Mouse (Mus musculus): ENCODE measurements around the gene Gna15. TPM values are rescaled to one million over a fixed set of nuclear protein-coding genes. Genes with fewer than 3 reads are reported as not detected.

The Gna15 gene
- total RNA-seq, 4 experiments from 2014 or later, result 3.4 to 6.1 (median 5.3) TPM

DNA sequence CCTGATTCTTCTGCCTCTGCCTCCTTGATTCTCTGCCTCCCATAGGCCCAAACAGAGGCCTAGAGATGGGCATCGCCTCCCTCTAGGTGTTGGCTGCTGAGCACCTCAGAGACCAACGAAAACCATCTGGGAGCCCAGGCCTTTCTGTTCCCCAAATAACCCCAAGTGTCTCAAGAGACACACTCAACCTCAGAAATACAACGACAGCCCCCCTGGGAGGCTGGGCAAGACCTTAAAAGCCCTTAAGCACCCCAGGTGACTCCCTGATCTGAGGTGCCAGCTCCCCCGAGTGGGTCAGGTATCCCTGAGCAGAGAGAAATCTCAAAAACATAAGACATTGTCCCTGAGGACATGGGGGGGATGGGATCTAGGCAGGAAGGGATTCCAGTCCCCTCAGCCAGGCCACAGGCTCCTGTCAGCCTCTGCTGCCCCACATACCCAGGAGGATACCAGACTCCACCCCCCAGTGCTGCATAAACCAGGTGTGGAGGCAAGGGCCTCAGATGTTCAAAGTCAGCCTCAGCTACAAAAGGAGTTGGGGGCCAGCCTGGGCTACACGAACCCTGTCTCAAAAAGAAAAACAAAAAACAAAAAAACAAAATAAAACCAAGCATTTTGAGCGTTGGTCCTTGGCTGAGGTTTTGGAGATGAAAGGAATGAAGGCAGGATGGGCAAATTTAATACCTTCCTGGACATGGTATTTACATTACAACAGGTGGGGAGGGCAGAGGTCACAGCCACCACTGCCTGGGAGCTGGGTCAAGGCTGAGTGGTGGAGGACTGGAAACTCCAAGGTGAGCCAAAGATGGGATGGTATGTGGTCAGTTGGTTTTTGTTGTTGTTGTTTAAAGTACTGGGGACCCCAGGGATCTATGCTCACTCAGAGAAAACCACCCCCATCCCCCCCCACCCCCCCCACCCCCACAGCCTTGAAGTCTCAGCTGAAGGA, 30.1 kb upstream of the Gna15 start:
- DNase-seq (ENCODE audit: low spot score in 2 of 2), result no peak

DNA sequence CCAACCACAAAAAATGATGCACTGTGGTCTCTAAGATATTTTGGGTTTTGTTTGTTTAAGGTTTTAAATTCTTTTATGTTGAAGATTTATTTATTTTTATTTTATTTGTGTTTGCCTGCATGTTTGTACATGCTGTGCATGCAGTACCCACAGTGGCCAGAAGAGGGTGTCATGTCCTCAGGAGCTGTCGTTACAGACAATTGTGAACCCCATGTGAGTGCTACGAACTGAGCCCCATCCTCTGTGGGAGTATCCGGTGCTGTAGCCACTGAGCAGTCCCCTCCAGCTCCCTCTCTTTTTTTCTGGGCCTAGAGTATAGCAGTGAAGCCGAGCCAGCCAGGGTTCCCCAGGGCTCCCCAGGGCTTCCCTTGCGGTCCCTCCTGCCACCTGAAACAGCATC, 29.2 kb upstream of the Gna15 start:
- no peak for DNase-seq (ENCODE audit: low spot score in 2 of 2)

- peak; percentile 51 to 85 for DNase-seq (ENCODE audit: low spot score in 2 of 2)
Observed at GRCm38 (mm10) chr10:81551597-81552102, 27.6 kb upstream of the Gna15 start.

DNA sequence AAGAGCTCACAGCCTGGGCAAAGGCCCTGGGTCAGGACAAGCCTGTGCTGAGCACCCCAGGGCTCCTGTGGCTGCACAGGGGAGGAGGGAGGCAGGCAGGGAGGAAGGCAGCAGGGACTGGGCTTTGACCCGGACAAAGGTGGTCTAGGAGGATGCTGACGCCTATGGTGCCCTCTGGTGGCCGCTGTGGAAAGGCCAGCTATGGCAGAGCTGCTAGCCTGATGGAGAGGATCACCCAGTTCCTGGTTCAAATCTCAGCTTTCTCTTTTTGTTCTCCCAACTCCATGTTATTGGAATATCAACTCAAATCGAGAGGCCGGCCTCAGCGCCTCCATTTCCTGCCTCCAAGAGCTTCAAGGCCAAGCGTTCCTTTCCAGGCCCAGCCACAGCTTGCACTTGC, 26.2 kb upstream of the Gna15 start:
- no peak for DNase-seq (ENCODE audit: low spot score in 2 of 2)

- no peak for DNase-seq (ENCODE audit: low spot score in 2 of 2)
Observed at GRCm38 (mm10) chr10:81548944-81549343, 24.9 kb upstream of the Gna15 start.

GRCm38 (mm10) chr10:81546788-81547571, 23.0 kb upstream of the Gna15 start:
- DNase-seq (ENCODE audit: low spot score in 2 of 2), result no peak

GRCm38 (mm10) chr10:81546332-81546731, 22.3 kb upstream of the Gna15 start:
- DNase-seq (ENCODE audit: low spot score in 2 of 2), result no peak

DNA sequence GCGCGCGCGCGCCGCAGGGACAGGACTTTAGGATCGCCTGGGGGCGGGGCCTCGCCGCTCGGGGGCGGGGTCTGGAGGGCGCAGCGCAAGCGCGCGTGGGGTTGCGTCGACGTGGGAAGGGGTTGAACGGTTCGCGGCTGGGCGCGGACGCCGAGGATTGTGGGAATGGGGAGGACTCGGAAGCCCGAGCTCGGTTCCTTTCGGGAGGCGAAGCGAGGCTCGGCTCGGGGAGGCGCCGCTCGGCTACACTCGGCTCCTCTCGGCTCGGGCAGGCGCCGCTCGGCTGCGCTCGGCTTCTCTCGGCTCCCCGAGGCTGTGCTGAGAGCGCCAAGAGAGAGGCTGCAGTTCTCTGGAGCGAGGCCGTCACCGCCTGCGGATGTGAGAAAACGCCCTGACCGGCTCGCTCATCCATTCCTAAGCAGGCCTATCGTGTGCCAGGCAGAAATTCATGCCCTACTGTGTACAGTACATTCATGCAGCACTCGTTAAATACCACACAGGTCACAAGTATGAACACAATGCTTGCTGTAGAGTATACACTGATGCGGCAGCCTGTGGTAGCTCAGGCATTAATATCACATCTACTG, 21.2 kb upstream of the Gna15 start, which contains the start of gene Gna11:
Gene Gna11, minus strand, starts transcription at position 30 of the 587 bp plus-strand sequence.
- peak; percentile 97 to 99 for DNase-seq (ENCODE audit: low spot score in 2 of 2)

DNA sequence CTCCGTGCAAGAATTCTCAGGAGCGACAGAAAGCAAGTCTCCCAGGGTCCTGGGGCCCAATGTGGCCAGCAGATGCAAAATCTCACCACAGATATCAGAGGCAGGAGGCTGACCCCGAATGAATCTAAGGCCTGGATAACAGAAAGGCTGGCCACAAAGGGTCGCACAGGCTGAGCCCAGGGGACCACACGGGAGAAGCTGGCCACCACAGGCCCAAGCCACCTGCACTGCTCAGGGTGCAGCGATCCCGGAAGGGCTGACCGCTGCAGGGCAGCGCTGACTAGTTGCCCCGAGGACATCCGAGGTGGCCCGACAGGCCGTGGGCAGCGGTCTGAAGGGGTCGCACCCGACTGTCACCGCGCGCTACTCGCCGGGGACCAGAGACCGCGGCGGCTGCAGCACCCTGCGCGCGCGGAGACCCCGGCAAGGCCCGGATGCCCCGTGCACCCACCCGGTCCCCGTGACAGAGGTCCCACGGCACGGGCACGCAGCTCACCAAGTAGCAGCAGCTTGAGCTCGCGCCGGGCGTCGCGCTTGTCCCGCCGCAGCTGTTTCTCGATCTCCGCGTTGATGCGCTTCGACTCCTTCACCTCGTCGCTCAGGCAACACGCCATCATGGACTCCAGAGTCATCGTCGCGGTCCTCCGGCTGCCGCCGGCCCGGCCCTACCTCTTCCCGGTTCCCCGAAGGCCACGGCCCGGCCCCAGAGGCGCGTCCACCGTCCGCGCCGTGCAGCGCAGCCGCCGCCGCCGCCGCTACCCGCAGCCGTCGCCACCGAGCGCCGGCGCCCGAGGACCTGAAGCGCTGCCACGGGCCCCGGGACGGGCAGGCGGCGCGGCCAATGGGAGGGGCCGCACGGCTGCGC, 20.5 kb upstream of the Gna15 start:
- no peak for DNase-seq (ENCODE audit: low spot score in 2 of 2)

DNA sequence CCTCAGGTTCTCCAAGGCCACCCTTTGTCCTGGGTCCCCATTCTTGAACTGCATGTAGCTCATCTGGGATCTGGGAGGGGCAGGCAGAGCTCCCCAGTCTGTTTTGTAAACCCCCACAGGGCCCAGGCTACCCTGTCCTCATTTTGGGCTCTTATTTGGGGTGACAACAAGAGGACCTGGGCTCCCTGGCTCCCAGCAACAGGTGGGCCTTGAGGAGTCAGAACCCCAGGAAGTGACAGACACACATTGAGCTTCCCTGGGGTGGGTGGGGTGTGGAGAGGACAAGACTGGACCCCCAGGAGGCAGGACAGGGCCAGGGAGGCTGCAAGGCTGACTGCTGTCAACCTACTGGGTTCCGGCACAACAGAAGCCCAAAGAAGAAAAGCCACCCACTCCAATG, 19.6 kb upstream of the Gna15 start:
- no peak for DNase-seq (ENCODE audit: low spot score in 2 of 2)

- no peak for DNase-seq (ENCODE audit: low spot score in 2 of 2)
Observed at GRCm38 (mm10) chr10:81542727-81543460, 18.9 kb upstream of the Gna15 start.

DNA sequence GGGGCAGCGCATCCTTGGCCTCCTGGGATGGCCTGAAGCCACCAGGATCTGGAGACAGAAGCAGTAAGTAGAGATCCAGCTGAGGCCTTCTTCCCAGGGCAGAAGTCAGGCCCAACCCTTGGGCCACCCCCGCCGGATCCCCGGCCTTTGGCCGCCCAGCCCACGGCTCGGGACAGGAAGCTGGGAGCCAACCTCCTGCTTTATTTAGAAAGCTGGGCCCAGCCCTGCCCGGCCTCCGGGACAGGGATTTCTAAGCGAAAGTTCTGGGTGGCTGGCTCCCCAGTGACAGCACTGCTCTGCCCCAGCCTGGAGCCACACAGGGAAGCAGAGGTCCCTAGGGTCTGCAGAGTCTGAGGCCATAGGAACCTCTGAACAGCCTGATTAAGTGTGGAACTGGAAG, 17.8 kb upstream of the Gna15 start:
- no peak for DNase-seq (ENCODE audit: low spot score in 2 of 2)

DNA sequence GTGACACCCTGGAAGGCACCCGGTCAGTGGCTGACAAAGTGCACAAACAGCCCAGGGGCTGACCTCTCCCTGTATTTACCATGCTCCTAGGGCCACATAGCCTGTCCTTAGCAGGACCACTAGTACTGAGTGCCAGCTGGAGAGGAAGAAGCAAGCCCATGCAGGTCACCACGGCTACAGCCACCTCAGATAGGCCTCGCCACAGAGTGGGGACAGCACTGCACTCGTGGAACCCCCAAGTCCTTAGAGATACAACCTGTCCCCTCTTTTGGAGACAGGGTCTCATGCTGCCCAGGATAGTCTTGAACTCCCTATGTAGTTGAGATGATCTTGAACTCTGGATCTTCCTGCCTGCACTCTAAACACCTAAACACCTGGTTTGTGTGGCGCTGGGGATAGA, 17.3 kb upstream of the Gna15 start:
- no peak for DNase-seq (ENCODE audit: low spot score in 2 of 2)

- no peak for DNase-seq (ENCODE audit: low spot score in 2 of 2)
Observed at GRCm38 (mm10) chr10:81538321-81539048, 14.5 kb upstream of the Gna15 start.

GRCm38 (mm10) chr10:81537429-81537828, 13.4 kb upstream of the Gna15 start:
- no peak for DNase-seq (ENCODE audit: low spot score in 2 of 2)

DNA sequence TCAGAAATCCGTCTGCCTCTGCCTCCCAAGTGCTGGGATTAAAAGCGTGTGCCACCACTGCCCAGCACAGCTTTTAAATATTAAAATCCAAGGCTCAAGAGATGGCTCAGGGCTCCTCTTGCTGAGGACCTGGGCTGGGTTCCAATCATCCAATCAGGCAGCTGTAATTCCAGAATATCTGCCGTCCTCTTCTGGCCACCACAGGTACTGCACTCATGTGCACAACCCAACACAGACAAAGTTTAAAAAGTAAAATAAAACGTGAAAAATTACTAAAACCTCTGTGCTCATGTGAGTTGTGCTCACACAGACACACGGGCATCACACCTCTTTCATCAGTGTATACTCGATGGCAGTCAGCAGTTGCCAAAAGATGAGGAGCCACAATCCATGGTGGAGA, 12.7 kb upstream of the Gna15 start:
- DNase-seq (ENCODE audit: low spot score in 2 of 2), result no peak

DNA sequence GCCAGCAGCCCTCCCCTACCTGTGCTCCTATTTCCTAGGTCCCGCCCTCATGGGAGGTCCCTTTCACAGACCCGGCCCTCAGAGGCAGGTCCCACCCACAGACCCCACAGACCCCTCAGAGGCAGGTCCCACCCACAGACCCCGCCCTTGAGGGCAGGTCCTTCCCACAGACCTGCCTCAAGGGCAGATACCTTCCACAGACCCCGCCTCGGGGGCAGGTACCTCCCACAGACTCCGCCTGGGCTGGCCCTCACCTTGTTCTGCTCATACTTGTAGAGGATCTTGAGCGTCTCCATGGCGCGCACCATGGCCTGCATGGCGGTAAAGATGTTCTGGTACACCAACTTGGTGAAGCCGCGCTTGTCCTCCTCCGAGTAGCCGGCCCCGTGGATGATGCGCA, 10.8 kb upstream of the Gna15 start:
- DNase-seq (ENCODE audit: low spot score in 2 of 2), result no peak

GRCm38 (mm10) chr10:81526779-81527178, 2.8 kb upstream of the Gna15 start:
- DNase-seq (ENCODE audit: low spot score in 2 of 2), result peak in 1 of 2 experiments; percentile 79

DNA sequence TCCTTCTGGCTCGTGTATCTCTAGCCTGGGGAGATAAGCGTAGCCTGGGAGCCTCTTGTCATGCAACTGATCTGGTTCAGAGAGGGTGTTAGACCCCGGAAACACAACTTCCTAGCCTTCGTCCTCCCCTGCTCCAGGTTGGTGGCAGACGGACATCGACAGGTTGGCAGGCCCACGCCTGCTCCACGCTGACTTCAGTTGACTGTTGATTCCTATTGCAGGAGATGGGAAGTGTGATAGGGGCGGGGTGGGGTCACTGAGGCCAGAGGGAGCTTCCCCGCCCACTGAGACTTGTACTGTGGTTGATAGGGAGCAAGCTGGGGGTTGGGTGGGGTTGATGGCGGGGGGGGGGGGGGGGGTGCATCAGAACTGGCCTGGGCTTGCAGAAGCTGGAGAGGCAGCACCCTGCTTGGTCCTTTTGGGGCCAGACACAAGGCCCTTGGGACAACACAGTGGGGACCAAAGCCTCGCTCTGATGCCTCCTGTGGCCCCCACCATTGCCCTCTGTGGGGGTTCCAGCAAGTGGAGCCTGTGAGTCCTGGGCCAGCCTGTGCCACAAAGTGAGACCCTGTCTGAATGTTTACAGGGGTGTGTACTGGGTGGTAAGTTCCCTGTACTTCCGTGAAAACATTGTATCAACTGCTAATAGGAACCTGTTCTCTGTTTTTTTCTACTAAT, 1.1 kb upstream of the Gna15 start:
- DNase-seq (ENCODE audit: low spot score in 2 of 2), result no peak

Data from left cerebral cortex, adult 8-10 months (tissue).